Mouse (Mus musculus) CD4-positive naive resting alpha-beta T cell, adult 57 days (primary cell): ENCODE data around the gene Psmd13. TPM values are rescaled to one million over a fixed set of nuclear protein-coding genes. Genes with fewer than 3 reads are reported as not detected.

Experiments used
- total RNA-seq: library from RNA; stranded (reverse); gene quantifications from one replicate; pipeline ENCODE4 v1.2.4, GENCODE M21; 2023

The Psmd13 gene
- 79.0 TPM for total RNA-seq

GRCm38 (mm10) chr7:140881696-140882468, at the start of gene Psmd13, which contains the start of gene Sirt3:
TSS of gene Psmd13 (plus strand) at chr7:140881968.
TSS of gene Sirt3 (minus strand) at chr7:140882309.

GRCm38 (mm10) chr7:140834968-140835757, 46.6 kb upstream of the Psmd13 start, which contains the start of gene Urah:
TSS of gene Urah (plus strand) at chr7:140835018.

GRCm38 (mm10) chr7:140844905-140845665, 36.7 kb upstream of the Psmd13 start, which contains the start of gene Scgb1c1:
TSS of gene Scgb1c1 (plus strand) at chr7:140845547.

GRCm38 (mm10) chr7:140847755-140848580, 33.8 kb upstream of the Psmd13 start, which contains the start of gene Odf3:
TSS of gene Odf3 (plus strand) at chr7:140847805.

GRCm38 (mm10) chr7:140855860-140856784, 25.6 kb upstream of the Psmd13 start, which contains the start of gene Gm45785:
TSS of gene Gm45785 (minus strand) at chr7:140856331.

GRCm38 (mm10) chr7:140856785-140857549, 24.8 kb upstream of the Psmd13 start, which contains the start of gene Ric8a:
TSS of gene Ric8a (plus strand) at chr7:140856957.

GRCm38 (mm10) chr7:140857550-140858505, 23.9 kb upstream of the Psmd13 start, which contains the start of gene Bet1l:
TSS of gene Bet1l (minus strand) at chr7:140857577.

GRCm38 (mm10) chr7:140900220-140900619, 18.5 kb downstream of the Psmd13 start, which contains the start of gene Cox8b:
TSS of gene Cox8b (minus strand) at chr7:140900446.

GRCm38 (mm10) chr7:140920418-140921029, 38.8 kb downstream of the Psmd13 start, which contains the start of gene Nlrp6:
TSS of gene Nlrp6 (plus strand) at chr7:140920902.

GRCm38 (mm10) chr7:140941222-140942051, 59.7 kb downstream of the Psmd13 start, which contains the start of gene Pgghg:
TSS of gene Pgghg (plus strand) at chr7:140941391.

Other genes starting within 250 kb of the Psmd13 start
- gene Olfr53, start 235.5 kb upstream of the Psmd13 start, total RNA-seq = not detected
- not detected for gene Olfr539, start 222.0 kb upstream of the Psmd13 start, total RNA-seq
- not detected for gene Olfr45, start 200.0 kb upstream of the Psmd13 start, total RNA-seq
- gene Olfr541, start 184.7 kb upstream of the Psmd13 start, total RNA-seq = not detected
- gene Cyp2e1, start 118.2 kb upstream of the Psmd13 start, total RNA-seq = not detected
- not detected for gene Syce1, start 94.1 kb upstream of the Psmd13 start, total RNA-seq
- not detected for gene Zfp941, start 59.8 kb upstream of the Psmd13 start, total RNA-seq
- gene Urah, start 47.0 kb upstream of the Psmd13 start, total RNA-seq = not detected
- not detected for gene Scgb1c1, start 36.4 kb upstream of the Psmd13 start, total RNA-seq
- gene Odf3, start 34.2 kb upstream of the Psmd13 start, total RNA-seq = not detected
- gene Gm45785, start 25.6 kb upstream of the Psmd13 start, total RNA-seq = not detected
- 104 TPM for gene Ric8a, start 25.0 kb upstream of the Psmd13 start, total RNA-seq
- gene Bet1l, start 24.4 kb upstream of the Psmd13 start, total RNA-seq = 28.0 TPM
- 7.8 TPM for gene Sirt3, start 341 bp downstream of the Psmd13 start, total RNA-seq
- gene Cox8b, start 18.5 kb downstream of the Psmd13 start, total RNA-seq = not detected
- gene Nlrp6, start 38.9 kb downstream of the Psmd13 start, total RNA-seq = not detected
- gene Pgghg, start 59.4 kb downstream of the Psmd13 start, total RNA-seq = 11.0 TPM
- gene Ifitm5, start 68.3 kb downstream of the Psmd13 start, total RNA-seq = not detected
- gene Gm45717, start 74.0 kb downstream of the Psmd13 start, total RNA-seq = not detected
- gene Ifitm2, start 74.0 kb downstream of the Psmd13 start, total RNA-seq = 19.8 TPM
- gene Ifitm1, start 85.3 kb downstream of the Psmd13 start, total RNA-seq = 5.5 TPM
- gene Ifitm3, start 128.8 kb downstream of the Psmd13 start, total RNA-seq = 12.2 TPM
- 1.9 TPM for gene Ifitm6, start 136.0 kb downstream of the Psmd13 start, total RNA-seq
- gene Gm17387, start 147.2 kb downstream of the Psmd13 start, total RNA-seq = not detected
- 1.3 TPM for gene B4galnt4, start 179.1 kb downstream of the Psmd13 start, total RNA-seq
- 39.7 TPM for gene Pkp3, start 196.2 kb downstream of the Psmd13 start, total RNA-seq
- 76.9 TPM for gene Sigirr, start 218.6 kb downstream of the Psmd13 start, total RNA-seq
- 0.30 TPM for gene Ano9, start 235.8 kb downstream of the Psmd13 start, total RNA-seq
- gene Ptdss2, start 240.4 kb downstream of the Psmd13 start, total RNA-seq = 12.8 TPM